Comparison of ENCODE assay signal across 11 mouse cellular contexts in the genomic region with DNA sequence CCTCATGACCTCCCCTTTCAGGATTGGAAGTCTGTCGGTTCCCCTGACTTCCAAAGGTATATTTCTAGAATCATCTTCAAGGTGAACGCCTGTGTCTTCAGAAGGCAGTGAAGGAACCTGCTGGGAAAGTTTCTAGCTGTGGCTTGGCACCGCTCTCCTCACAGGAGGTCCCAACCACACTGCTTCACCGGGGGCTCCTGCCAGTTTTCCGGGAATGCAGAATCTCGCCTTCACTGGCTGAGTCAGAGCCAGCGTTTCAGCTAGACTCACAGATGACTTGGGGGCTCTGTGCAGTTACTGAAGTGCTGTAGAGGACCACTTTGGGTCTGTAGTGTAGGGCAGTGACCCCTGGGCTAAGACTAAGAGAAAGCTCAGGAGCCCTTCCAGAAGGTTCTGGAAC.
DNase-seq lines count a peak whose midpoint lies in the region; ATAC-seq and TF ChIP-seq lines count a peak whose summit lies in the region.
"Had no signal": no experiment of that assay in that cellular context is flagged by ENCODE, and none has a peak within 500 bp of the region (broad histone marks: within the 10 kb centered on the region; RNA-seq: fewer than 3 reads in every experiment).

No protein-coding gene starts in this region.

- no peaks in the 10 kb centered on the region for H3K36me3 ChIP-seq in embryonic facial prominence, embryonic 14.5 days (ENCODE audit: control insufficient read depth, insufficient read depth, low read length)
- H3K36me3 ChIP-seq in embryonic facial prominence, embryonic 10.5 days (replicated peaks): no peaks in the 10 kb centered on the region
- H3K36me3 ChIP-seq in midbrain, embryonic 14.5 days (ENCODE audit: control insufficient read depth, insufficient read depth, low read length): no peaks in the 10 kb centered on the region
- H3K36me3 ChIP-seq: embryonic facial prominence, embryonic 15.5 days; hindbrain, embryonic 12.5 days; hindbrain, embryonic 15.5 days had no signal

- ATAC-seq in embryonic facial prominence, embryonic 14.5 days (ENCODE audit: low read depth): no peak
- ATAC-seq in midbrain, embryonic 14.5 days (ENCODE audit: low FRiP score, low TSS enrichment): no peak

- no peak overlapping the region for H3K4me2 ChIP-seq in embryonic facial prominence, embryonic 14.5 days (ENCODE audit: low read depth, low read length)
- no peak overlapping the region for H3K4me2 ChIP-seq in midbrain, embryonic 14.5 days (ENCODE audit: low read length)
- H3K4me2 ChIP-seq: embryonic facial prominence, embryonic 15.5 days; heart, embryonic 11.5 days; hindbrain, embryonic 12.5 days; hindbrain, embryonic 15.5 days had no signal

- no peak overlapping the region for H3K9ac ChIP-seq in embryonic facial prominence, embryonic 14.5 days (ENCODE audit: low read depth, low read length)
- no peak overlapping the region for H3K9ac ChIP-seq in midbrain, embryonic 14.5 days (replicated peaks; ENCODE audit: low read length)
- H3K9ac ChIP-seq: embryonic facial prominence, embryonic 15.5 days; hindbrain, embryonic 12.5 days; hindbrain, embryonic 15.5 days had no signal

- no peak for TF ChIP-seq CTCF in layer of hippocampus, adult 2 months (conservative IDR thresholded peaks at IDR 0.05)

- 70% methylated on average over 7 of the region's 7 CpGs for WGBS in embryonic facial prominence, embryonic 14.5 days
- 84% methylated on average over 7 of the region's 7 CpGs for WGBS in embryonic facial prominence, embryonic 10.5 days
- WGBS in midbrain, embryonic 14.5 days: 90% methylated on average over 7 of the region's 7 CpGs

- peak; percentile 14 for DNase-seq in embryonic facial prominence, embryonic 14.5 days (ENCODE audit: low spot score)
- DNase-seq in embryonic facial prominence, embryonic 10.5 days (ENCODE audit: low spot score): no peak
- DNase-seq in layer of hippocampus, adult 2 months (ENCODE audit: low spot score in 2 of 2): no peak
- DNase-seq in layer of hippocampus, postnatal 10 days (ENCODE audit: low spot score in 2 of 2): no peak
- DNase-seq in fibroblast of lung, adult 2 months (ENCODE audit: low read depth): peak; percentile 57
- DNase-seq in midbrain, embryonic 14.5 days: no peak
- DNase-seq: heart, adult 11 months had no signal

- no peaks in the 10 kb centered on the region for H3K27me3 ChIP-seq in embryonic facial prominence, embryonic 14.5 days (replicated peaks; ENCODE audit: control insufficient read depth, insufficient read depth, low read length)
- H3K27me3 ChIP-seq in embryonic facial prominence, embryonic 10.5 days (replicated peaks; ENCODE audit: low read depth, poor library complexity, severe bottlenecking): peaks cover 15% of the 10 kb centered on the region
- no peaks in the 10 kb centered on the region for H3K27me3 ChIP-seq in midbrain, embryonic 14.5 days (ENCODE audit: control insufficient read depth, insufficient read depth, low read length)
- H3K27me3 ChIP-seq: hindbrain, embryonic 15.5 days had no signal

- H3K9me3 ChIP-seq in embryonic facial prominence, embryonic 14.5 days (ENCODE audit: control insufficient read depth, low read length): no peaks in the 10 kb centered on the region
- no peaks in the 10 kb centered on the region for H3K9me3 ChIP-seq in embryonic facial prominence, embryonic 10.5 days
- H3K9me3 ChIP-seq in midbrain, embryonic 14.5 days (ENCODE audit: control insufficient read depth, low read length): no peaks in the 10 kb centered on the region
- H3K9me3 ChIP-seq: embryonic facial prominence, embryonic 15.5 days; hindbrain, embryonic 12.5 days; hindbrain, embryonic 15.5 days had no signal

- H3K4me3 ChIP-seq in embryonic facial prominence, embryonic 14.5 days (ENCODE audit: low read depth, low read length): no peak overlapping the region
- no peak overlapping the region for H3K4me3 ChIP-seq in embryonic facial prominence, embryonic 10.5 days
- H3K4me3 ChIP-seq in layer of hippocampus, adult 2 months: no peak overlapping the region
- H3K4me3 ChIP-seq in midbrain, embryonic 14.5 days (replicated peaks; ENCODE audit: low read depth, low read length): no peak overlapping the region
- H3K4me3 ChIP-seq: embryonic facial prominence, embryonic 15.5 days; hindbrain, embryonic 12.5 days; hindbrain, embryonic 15.5 days had no signal

- no peak overlapping the region for H3K27ac ChIP-seq in embryonic facial prominence, embryonic 14.5 days (replicated peaks; ENCODE audit: low read depth, low read length)
- H3K27ac ChIP-seq in embryonic facial prominence, embryonic 10.5 days (replicated peaks): no peak overlapping the region
- peak overlapping the region; percentile 43 for H3K27ac ChIP-seq in layer of hippocampus, adult 2 months
- no peak overlapping the region for H3K27ac ChIP-seq in midbrain, embryonic 14.5 days (replicated peaks; ENCODE audit: low read depth, low read length)
- H3K27ac ChIP-seq: embryonic facial prominence, embryonic 15.5 days; hindbrain, embryonic 12.5 days; hindbrain, embryonic 15.5 days had no signal

- H3K4me1 ChIP-seq in embryonic facial prominence, embryonic 14.5 days (ENCODE audit: control insufficient read depth, insufficient read depth, low read length): no peaks in the 10 kb centered on the region
- no peaks in the 10 kb centered on the region for H3K4me1 ChIP-seq in embryonic facial prominence, embryonic 10.5 days
- H3K4me1 ChIP-seq in midbrain, embryonic 14.5 days (ENCODE audit: control insufficient read depth, insufficient read depth, low read length): no peaks in the 10 kb centered on the region
- H3K4me1 ChIP-seq: embryonic facial prominence, embryonic 15.5 days; hindbrain, embryonic 12.5 days; hindbrain, embryonic 15.5 days had no signal

Comparison
In these comparisons a context has a peak if more than half of its experiments do, and no peak if none do; other contexts are left out.
1. DNase-seq: peak in embryonic facial prominence, embryonic 14.5 days (single experiment) and fibroblast of lung, adult 2 months (single experiment); none in embryonic facial prominence, embryonic 10.5 days (single experiment), layer of hippocampus, adult 2 months (0 of 2), layer of hippocampus, postnatal 10 days (0 of 2) and midbrain, embryonic 14.5 days (single experiment).